Mouse (Mus musculus): ENCODE results near the gene Mrpl58. TPM values are rescaled to one million over a fixed set of nuclear protein-coding genes. Genes with fewer than 3 reads are reported as not detected.

The Mrpl58 gene
- total RNA-seq, 2 experiments from 2014 or later, result 111 to 122 TPM

GRCm38 (mm10) chr11:115423091-115423490 lies 19.5 kb downstream of the Mrpl58 start:
- DNase-seq (ENCODE audit: low spot score in 2 of 2), result no peak

- no peak for DNase-seq (ENCODE audit: low spot score in 2 of 2)
Measured at GRCm38 (mm10) chr11:115424666-115425065, 21.1 kb downstream of the Mrpl58 start.

- no peak for DNase-seq (ENCODE audit: low spot score in 2 of 2)
Measured at GRCm38 (mm10) chr11:115425671-115426070, 22.1 kb downstream of the Mrpl58 start.

GRCm38 (mm10) chr11:115427482-115428331 lies 24.2 kb downstream of the Mrpl58 start:
- peak; percentile 73 to 75 for DNase-seq (ENCODE audit: low spot score in 2 of 2)

- DNase-seq (ENCODE audit: low spot score in 2 of 2), result peak; percentile 34 to 59
Measured at GRCm38 (mm10) chr11:115429307-115429706, 25.8 kb downstream of the Mrpl58 start.

GRCm38 (mm10) chr11:115430561-115430960 lies 27.0 kb downstream of the Mrpl58 start:
- DNase-seq (ENCODE audit: low spot score in 2 of 2), result no peak

GRCm38 (mm10) chr11:115432814-115433213 lies 29.3 kb downstream of the Mrpl58 start:
- DNase-seq (ENCODE audit: low spot score in 2 of 2), result no peak

GRCm38 (mm10) chr11:115433342-115433741 lies 29.8 kb downstream of the Mrpl58 start:
- DNase-seq (ENCODE audit: low spot score in 2 of 2), result no peak

GRCm38 (mm10) chr11:115435596-115436337 lies 32.2 kb downstream of the Mrpl58 start:
- no peak for DNase-seq (ENCODE audit: low spot score in 2 of 2)

- no peak for DNase-seq (ENCODE audit: low spot score in 2 of 2)
Measured at GRCm38 (mm10) chr11:115437571-115438122, 34.1 kb downstream of the Mrpl58 start.

- DNase-seq (ENCODE audit: low spot score in 2 of 2), result no peak
Measured at GRCm38 (mm10) chr11:115439326-115439725, 35.8 kb downstream of the Mrpl58 start.

GRCm38 (mm10) chr11:115439906-115440595 lies 36.5 kb downstream of the Mrpl58 start, which contains the start of gene Trim80:
Gene Trim80, plus strand, starts transcription at chr11:115440545.
- DNase-seq (ENCODE audit: low spot score in 2 of 2), result no peak

- DNase-seq (ENCODE audit: low spot score in 2 of 2), result no peak
Measured at GRCm38 (mm10) chr11:115441417-115441816, 37.9 kb downstream of the Mrpl58 start.

GRCm38 (mm10) chr11:115446906-115447305 lies 43.4 kb downstream of the Mrpl58 start:
- DNase-seq (ENCODE audit: low spot score in 2 of 2), result no peak

- DNase-seq (ENCODE audit: low spot score in 2 of 2), result no peak
Measured at GRCm38 (mm10) chr11:115447321-115447885, 43.9 kb downstream of the Mrpl58 start.

GRCm38 (mm10) chr11:115448075-115448474 lies 44.5 kb downstream of the Mrpl58 start:
- no peak for DNase-seq (ENCODE audit: low spot score in 2 of 2)

- no peak for DNase-seq (ENCODE audit: low spot score in 2 of 2)
Measured at GRCm38 (mm10) chr11:115448998-115449397, 45.4 kb downstream of the Mrpl58 start.

- no peak for DNase-seq (ENCODE audit: low spot score in 2 of 2)
Measured at GRCm38 (mm10) chr11:115450176-115450575, 46.6 kb downstream of the Mrpl58 start.

- no peak for DNase-seq (ENCODE audit: low spot score in 2 of 2)
Measured at GRCm38 (mm10) chr11:115451781-115452241, 48.3 kb downstream of the Mrpl58 start.

GRCm38 (mm10) chr11:115452281-115452860 lies 48.8 kb downstream of the Mrpl58 start:
- no peak for DNase-seq (ENCODE audit: low spot score in 2 of 2)
